Mouse (Mus musculus) frontal cortex, postnatal 10 days (tissue): ENCODE data around the gene Pcnx.
A peak's percentile ranks its signal among the peaks of the same experiment; 100 is the strongest.

Source experiments
- DNase-seq, 2 experiments: peaks; one replicate each; pipeline ENCODE4 v3.0.0; 2022; ENCODE audit warnings: low spot score in 2 of 2, mixed read lengths in 1 of 2

The Pcnx gene

DNA sequence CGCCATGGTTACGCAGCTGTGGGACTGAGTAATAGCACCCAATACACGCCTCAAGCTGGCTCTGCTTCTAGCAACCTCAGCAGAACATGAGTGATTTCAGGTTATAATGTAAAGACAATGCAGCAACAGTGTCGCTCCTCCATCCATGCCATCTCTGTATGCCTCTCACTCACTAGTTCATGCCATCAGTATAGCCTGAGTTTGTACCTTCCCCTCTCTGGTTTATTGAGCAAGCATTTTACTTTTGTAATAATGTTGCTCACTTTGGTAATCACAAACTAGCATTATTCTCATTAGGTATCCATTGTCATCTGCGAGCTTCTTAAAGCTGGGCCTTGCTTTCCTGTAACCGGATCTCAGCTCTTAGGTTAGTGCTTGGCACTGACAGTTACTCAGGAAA is 36.2 kb downstream of the Pcnx start:
- DNase-seq, result no peak

DNA sequence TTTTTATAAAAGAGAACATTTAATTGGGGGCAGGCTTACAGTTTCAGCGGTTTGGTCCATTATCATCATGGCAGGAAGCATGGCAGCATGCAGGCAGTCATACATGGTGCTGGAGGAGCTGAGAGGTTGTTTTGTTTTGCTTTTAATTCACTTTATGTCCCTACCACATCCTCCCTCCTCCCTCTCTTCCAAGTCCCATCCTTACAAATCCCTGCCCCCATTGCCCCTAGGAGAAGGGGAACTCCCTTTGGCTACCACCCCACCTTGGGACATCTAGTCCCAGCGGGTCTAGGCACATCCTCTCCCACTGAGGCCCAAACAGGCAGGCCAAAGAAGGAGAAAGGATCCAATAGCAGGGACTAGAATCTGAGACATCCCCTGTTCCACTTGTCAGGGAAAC is 44.6 kb downstream of the Pcnx start:
- DNase-seq, result no peak

DNA sequence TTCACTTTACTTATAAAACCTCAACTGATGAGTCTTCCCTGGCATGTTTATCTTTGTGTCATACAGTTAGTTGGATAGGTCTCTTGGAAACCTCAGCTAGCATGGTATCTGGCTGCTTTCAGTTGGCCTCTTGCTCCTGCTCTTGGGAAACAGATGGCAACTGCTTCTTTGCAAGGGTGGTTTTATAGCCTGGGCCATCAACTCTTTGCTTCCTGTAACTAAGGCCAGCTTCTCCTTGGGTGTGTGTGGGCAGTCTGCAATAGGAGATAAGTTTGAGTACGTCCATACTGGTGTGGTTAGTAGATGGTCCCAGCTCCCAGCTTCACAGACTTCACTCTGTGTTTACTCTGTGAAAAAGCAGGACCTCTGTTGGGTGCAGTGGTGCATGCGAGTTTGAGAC is 46.0 kb downstream of the Pcnx start:
- DNase-seq, result no peak

DNA sequence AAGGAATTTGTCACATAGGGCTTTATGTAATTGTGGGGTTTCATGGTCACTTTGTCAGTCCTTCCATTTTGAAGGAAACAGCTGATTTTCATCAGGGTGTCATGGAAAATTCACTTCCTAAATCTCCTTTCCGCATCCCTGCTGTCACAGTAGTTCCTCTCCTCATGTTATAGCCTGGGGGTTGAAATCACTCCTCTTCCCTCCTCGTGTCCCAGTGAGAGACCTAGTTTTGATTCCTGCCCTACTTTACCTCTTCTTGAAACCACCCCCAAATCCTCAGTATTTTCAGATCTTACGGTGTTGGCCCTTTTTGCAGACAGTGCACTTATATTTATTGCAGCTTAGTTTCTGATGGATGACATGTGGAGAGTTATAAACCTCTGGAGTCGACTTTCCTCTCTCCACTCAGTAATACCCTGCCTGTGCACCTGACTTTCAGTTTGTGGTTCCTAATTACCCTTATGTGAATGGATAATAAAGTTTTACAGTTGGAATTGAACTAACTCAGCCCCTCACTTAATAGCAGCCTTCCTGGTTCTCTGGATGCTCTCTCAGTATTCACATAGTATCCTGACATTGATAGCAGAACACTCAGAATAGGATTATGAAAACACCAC is 48.0 kb downstream of the Pcnx start:
- no peak for DNase-seq

DNA sequence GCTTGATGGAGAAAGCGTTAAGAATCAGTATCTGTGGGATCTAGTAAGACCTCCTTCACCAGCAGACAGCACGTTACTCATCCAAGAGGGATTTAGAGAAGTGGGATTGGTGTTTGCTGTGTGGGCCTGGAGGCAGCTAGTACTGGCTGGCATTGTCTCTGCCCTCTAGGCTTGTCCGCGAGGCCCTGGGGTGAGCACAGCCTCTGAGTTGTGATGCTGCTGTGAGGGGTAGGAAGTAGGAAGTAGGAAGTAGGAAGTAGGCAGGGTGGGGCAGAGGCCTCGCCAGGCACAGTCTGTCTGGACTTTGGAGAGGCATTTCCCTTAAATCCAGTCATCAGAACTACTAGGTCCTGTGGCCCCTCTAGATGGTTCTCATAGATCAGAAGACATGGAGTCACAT is 50.6 kb downstream of the Pcnx start:
- no peak for DNase-seq

DNA sequence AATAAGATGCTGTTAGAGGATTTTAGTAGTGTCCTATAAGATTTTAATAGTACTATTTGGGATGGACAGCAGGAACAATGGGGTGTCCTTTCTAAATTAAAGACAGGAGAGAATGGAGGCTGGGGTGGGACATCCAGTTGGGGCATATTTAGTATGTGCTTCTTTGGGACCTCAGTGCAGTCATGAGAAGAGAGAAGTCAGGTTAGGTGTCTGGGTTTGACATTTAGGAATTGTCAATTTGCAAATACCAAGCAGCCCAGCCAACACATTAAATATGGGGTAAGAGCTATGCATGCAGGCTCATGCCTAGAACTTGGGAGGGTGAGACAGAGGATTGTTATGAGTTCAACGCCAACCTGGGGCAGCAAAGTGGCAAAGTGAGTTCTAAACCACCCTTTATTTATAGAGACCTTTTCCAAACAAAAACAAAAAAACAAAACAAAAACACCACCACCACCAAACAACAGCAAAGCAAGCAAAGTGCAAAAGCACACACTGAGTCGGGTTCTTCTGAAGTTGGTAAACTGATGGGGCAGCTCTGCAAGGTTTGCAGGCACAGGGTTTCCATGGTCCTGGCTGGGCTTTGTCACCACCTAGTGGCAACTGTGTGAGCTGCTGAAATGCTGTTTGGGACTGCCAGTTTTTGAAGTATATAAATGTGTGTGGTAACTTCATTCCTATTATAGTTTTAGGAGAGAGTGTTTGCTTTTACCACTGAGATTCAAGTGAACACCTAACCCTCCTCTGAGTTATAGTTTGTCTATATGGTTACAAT is 55.5 kb downstream of the Pcnx start:
- peak in 1 of 2 experiments; percentile 65 for DNase-seq

DNA sequence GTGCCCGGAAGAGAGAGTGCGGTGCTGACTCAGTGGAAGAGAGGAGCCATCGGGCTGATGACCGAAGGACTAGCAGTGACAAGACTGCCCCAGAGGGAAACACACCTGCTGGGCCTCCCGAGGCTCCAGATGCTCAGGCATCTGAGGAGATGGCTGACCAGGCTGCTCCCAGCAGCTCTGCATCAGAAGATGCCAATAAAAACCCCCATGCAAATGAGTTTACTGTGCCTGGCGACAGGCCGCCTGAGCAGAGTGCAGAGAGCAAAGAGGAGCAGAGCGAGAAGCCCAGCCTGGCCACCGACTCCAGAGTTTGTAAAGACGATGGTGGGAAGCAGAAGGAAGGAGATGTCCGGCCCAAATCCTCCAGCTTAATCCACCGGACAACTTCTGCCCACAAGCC is 58.5 kb downstream of the Pcnx start:
- DNase-seq, result no peak

DNA sequence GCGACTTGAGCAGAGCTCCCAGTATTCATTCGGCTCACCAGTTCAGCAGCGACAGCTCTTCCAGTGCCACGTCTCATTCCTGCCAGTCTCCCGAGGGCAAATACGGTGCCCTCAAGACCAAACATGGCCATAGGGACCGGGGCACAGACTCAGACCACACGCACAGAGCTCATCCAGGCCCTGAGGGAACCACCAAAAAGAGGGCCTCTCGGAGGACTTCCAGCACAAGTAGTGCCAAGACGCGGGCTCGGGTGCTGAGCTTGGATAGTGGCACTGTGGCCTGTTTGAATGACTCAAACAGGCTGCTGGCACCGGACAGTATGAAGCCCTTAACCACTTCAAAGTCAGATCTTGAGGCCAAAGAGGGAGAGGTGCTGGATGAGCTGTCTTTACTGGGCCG is 59.1 kb downstream of the Pcnx start:
- DNase-seq, result no peak

DNA sequence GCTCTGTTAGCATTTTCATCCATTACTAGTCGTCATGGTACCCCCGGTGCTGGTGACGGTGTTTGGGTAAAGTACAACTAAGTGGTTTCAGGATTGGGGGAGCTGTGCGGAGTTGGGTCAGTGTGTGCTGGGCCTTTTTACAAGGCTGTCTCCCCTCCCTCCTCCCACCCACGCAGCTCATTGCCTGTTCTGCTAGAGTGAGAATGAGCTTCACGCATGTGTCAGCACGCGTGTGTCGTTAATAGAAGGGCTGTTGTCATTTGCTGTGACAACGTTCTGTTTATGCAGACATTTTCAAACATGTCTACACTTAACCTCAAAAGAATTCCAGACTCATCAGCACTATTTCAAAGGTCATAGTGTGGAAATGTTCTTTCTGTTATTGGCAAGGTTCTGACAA is 60.2 kb downstream of the Pcnx start:
- no peak for DNase-seq

DNA sequence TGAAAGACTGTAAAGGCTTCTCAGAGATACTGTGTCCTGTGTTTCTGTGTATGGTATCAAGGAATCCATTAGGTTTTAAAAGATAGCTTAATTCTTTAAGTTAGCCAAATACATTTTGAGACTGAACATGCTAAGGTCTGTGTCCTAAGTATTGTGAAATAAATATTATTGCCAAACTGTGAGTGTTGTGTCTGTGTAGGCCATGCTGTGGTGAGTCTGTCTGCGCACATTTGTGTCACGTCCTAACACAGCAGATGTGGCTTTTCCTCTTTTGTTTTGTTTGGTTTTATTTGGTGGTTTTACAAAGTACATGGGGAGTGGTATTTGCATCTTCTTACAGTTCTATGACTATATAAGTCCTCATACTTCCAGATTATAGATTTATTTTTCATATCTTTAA is 60.8 kb downstream of the Pcnx start:
- no peak for DNase-seq

DNA sequence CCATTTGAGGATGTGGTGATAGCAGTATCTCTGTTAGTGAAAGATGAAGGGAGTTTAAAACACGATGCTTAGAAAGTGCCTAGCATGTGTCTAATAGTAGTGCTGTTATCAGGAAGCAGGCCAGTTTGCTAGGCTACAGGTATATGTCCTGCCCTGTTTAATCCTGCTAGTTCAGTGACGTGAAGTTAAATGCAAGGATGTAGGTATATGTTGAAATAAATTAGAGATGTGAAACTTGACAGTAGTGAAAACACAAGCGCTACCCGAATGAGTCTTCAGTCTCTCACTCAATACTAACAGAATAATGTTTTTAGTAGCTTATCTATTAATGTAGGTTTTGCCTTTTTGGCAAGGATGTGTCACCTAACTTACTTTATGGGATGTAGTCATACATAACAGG is 62.0 kb downstream of the Pcnx start:
- no peak for DNase-seq

DNA sequence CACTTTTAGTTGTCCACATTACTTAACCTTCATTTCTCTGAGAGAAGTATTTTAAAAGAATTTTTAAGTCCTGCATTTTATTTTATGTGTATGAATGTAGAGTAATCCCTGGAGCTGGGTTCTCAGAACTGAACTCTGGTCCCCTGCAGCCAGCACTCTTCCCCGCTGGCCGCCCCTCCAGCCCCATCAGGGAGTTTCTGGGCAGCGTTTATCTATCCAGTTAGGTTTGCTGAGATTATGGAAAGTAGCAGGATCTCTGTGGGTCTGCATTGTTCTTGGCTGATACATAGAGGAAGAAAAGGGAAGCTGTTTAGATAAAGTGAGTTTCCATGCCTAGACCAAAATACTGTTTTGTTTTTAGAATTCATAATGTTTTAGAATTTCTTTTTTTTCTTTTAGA is 63.0 kb downstream of the Pcnx start:
- DNase-seq, result no peak

DNA sequence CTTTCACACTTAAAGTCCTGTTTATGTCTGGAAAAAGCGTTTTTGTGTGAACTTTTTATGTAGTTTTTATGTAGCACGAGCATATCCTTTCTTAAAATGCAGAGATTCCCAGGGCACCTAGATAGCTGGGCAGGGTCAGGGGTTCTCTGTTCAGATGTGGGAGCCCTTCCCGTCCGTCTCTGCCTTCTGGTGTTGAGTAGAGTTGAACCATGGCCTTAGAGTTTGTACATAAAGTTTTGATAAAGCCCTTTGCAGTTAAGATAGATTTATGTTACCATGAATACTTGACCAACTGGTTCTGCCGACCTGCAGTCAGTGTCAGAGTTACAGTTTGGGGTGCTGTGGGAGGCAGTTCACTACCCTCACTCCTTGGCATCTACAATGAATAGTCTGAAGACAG is 67.3 kb downstream of the Pcnx start:
- no peak for DNase-seq

DNA sequence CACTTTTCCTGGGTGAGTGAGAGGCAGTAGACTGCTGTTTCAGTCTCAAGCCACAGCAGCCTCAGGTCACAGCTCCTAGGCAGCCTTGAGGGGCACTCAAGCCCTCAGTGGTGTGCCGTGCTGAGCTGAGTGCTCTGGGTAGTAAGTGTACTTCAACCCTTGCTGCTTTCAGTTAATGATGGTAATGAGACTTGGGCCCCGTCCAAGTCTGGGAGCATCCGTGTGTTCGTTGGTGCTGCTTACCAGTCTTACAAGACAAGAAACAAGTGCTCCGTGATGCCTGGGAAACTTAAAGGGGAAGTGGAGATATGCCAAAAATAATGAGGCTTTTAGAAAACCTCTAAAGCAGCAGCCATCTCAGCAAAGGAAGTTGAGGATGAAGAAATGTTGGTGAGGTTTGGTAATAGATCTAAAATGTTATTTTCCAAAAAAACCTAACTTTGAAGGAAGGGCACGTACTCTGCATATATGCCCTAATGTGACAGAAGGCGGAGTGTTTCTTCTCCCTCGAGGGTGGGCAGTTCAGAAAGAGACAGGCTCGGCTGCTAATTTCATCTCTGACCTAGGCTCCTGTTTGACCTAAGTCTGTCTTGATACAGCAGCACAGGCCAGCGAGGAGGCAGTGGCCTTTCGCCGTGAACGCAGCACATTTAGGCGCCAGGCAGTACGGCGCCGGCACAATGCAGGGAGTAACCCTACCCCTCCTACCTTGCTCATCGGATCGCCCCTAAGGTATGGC is 68.0 kb downstream of the Pcnx start:
- no peak for DNase-seq

DNA sequence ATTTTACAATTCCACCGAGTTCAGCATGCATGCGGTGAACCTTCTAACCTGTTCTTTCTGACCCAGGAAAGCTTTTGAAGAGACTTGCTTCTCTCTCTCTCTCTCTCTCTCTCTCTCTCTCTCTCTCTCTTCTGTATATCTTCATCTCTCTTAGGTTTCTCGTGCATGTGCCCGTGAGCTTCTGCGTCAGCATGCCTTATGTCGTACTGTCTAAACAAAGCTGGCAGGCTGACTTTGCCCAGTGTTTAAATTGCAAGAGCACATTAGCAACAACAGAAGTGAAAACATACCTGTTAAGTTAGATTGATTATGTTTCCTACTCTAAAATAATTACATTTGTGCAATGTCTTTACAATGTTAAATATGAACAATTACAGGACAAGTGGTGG is 68.6 kb downstream of the Pcnx start:
- no peak for DNase-seq

DNA sequence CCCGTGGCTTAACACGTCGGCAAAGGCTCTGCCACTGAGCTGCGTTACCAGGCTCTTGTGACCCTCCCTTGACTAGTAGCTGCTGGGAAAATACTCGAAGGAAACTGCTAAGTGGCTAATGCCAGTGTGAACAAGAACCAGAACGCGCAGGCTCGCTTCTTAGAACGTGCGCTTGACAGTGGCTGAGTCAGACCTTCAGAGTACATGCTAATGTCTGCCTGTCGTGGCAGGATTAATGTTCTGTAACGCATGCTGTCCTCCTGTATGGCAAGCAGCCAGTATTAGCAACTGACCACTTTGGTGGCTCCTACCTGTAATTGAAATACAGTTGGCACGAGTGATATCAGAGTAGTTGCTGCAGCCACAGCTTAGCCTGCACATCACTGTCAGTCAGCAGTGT is 72.2 kb downstream of the Pcnx start:
- no peak for DNase-seq

DNA sequence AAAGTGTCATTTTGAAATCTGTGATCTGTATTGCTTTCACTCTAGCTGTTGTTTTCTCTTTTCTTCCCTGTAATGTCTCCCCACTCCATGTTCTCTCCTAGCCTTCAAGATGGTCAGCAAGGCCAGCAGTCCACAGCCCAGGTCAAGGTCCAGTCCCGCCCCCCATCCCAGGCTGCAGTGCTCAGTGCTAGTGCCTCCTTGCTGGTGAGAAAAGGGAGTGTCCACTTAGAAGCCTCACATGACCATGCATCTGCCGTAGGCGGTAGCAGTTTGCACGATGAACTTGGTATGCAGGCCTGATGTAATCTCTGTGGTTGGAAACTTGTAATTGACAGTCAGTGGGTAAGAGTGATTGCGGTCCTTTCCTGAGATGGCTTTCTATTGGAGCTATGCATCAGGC is 73.6 kb downstream of the Pcnx start:
- DNase-seq, result no peak

DNA sequence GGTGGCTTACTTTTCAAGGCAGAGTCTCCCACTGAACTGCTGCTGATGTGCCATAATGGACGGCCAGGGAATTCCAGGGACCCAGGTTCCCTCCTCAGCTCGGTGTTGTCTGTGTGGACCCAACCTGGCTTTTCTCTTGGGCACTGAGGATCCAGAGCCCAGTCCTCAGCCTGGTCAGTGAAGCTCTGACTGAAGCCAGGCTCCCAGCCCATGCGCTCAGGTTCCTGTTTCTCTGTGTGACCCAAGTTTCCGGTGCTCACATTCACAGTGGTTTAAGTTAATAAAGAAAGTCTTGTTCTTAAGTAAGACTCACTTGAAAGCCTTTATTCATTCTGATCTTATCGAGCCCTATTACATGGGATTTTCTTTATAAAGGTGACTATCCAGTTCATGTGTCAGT is 74.7 kb downstream of the Pcnx start:
- DNase-seq, result no peak

DNA sequence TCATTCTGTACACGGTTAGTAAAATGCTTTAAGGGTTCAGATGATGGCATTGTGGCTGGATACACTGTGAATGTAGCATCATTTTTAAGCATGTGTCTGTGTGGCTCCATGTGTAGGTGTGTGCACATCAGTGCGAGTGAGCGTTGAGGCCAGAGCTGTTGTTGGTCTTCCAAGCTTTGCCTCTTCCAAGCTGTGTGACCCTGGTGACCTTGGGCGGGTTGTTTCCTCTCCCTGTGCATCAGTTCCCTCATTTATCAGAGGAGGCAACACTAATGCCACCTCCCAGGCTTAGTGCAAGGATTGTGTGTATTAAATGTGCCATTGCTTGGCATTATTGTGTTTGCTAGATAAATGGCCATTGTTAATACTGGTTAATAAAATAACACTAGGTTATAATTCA is 76.2 kb downstream of the Pcnx start:
- DNase-seq, result no peak

DNA sequence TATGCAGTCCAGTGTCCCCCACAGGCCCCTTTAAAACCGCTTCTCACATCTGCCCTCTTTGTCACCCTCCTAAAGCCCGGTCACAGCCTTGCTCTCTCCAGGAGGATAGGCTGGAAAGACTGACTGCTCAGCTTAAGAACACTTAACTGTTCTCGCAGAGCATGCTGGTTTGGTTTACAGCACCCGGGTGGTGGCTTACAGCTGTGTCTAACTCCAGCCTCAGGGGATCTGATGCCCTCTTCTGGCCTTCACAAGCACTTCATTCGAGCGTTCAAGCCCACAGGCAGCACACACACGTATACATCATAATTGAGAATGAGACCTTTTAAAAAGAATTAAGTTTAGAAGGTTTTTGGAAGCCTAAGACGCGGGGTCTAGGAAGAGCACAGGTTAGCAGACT is 81.4 kb downstream of the Pcnx start:
- DNase-seq, result no peak

DNA sequence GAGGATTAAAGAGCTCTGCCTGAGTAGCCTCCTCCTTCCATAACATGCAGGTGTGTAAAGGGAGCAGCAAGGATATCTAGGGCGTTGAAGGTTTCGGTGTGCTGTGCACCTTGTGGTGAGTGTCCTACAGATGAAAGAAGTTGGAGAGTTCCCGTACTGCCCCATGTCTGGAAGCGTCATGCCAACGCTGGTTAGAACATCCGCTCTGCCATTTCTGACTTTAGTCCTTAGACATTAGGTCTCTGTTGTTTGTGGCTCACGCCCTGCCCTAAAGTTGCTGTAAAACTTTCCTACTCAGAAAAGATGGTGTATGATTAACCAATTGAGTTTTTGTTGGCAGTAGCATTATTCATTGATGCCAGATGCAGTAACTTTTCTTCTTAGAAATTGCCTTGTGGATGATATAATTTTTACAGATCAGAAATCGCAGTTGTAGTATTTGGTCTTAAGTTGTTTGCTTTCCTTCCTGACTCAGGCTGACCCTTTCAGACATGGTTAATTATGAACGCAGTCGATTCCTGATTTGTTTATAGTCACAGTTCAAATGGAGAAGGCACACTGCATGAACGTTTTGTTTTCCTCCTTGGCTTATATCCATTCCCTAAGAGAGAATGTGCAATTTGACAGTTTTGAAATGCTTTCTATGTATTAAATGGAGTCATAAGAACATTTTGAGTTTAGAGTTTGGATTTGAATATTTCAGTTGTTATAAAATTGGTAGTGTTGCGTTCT is 83.7 kb downstream of the Pcnx start:
- DNase-seq, result no peak

DNA sequence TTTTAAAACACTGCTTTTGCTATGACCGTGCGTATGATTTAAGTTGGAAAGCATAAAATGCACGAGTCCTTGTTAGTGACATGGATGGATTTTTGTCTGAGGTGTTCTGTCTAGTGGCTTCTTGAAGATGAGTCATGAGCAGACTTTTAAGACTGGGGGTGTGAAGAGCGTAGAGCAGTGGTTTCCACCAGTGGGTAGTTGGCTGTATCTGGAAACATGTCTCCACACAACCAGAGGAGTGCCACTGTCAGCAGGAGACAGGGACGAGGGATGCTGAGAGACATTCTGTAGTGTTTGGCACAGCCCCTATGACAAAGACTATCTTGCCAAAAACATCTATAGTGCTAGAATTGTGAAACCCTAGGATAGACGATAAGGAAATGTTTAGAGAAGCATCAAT is 89.2 kb downstream of the Pcnx start:
- DNase-seq, result no peak

DNA sequence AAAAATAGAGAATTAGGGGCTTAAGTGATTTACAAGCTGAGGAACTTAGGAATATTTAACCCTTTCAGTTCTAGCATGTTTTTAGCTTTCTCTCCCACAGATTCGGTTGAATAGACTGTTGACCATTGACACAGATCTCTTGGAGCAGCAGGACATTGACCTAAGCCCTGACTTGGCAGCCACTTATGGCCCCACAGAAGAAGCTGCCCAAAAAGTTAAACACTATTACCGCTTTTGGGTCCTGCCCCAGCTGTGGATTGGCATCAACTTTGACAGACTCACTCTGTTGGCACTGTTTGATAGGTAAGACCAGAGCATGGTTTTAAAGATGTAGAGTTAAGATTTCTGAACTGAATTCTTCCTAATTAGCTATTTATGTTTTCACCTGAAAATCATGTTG is 90.2 kb downstream of the Pcnx start:
- no peak for DNase-seq
